Mouse (Mus musculus): ENCODE results near the gene Syn1. TPM values are rescaled to one million over a fixed set of nuclear protein-coding genes. Genes with fewer than 3 reads are reported as not detected.

The Syn1 gene
- total RNA-seq (2021): 100 to 1,000 TPM; 453 to 456 TPM
- long read RNA-seq, experiment 1, transcript Syn1-201 (13 exons, 3,209 nt): minor isoform, 160 of 479 reads
- long read RNA-seq, experiment 1, transcript Syn1-202 (13 exons, 3,261 nt): major isoform, 173 of 479 reads
- long read RNA-seq, experiment 1, partial matches to known transcripts: 125 of 479 reads
- long read RNA-seq, experiment 1, other reads (novel, unspliced or antisense): 21 of 479 reads
- long read RNA-seq, experiment 2, transcript Syn1-202 (13 exons, 3,261 nt): major isoform, 220 of 589 reads
- long read RNA-seq, experiment 2, transcript Syn1-201 (13 exons, 3,209 nt): minor isoform, 192 of 589 reads
- long read RNA-seq, experiment 2, partial matches to known transcripts: 164 of 589 reads
- long read RNA-seq, experiment 2, other reads (novel, unspliced or antisense): 13 of 589 reads

DNA sequence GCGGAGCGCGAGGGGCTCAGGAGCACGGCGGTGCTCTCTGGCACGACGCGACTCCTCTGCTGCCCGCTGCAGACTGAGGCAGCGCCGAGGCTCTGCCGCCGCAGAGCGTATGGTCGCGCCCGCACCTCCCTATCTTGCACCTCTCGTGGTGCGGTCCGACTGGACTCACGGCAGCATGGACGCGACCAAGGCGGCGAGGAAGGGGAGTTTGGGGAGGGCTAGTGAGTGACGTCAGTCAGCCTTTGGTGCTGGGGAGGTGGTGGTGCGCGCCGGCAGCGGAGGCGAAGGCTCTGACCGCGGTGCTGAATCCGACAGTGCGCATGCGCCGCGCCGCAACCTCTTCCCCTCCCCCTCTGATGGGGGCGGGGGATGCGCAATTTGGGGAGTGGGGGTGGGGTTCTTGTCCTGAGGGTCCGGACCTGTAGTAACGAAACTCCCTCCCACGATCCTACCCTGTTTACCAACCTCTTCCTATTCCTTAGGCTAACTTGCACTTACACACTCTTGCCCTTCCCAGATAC is at the start of gene Syn1:
Syn1 (minus strand) TSS at position 161 of the 521 bp plus-strand sequence.
- TF ChIP-seq CTCF (conservative IDR thresholded peaks at IDR 0.05): no peak

GRCm38 (mm10) chrX:20961477-20962378 is 40.9 kb upstream of the Syn1 start, which contains the start of gene Uxt:
Gene Uxt, minus strand, starts transcription at chrX:20962017.
- Histone ChIP-seq H3K27ac (peak within 1 kb of the TSS; percentile 85), H3K4me3 (peak within 1 kb of the TSS; percentile 69)
- peak; percentile 56 for TF ChIP-seq CTCF (conservative IDR thresholded peaks at IDR 0.05)
- peak; percentile 87 to 91 for DNase-seq (ENCODE audit: low spot score in 2 of 2)

More for the DNA sequence above, at the start of gene Syn1:
- Histone ChIP-seq H3K27ac (peak within 1 kb of the TSS; percentile 93), H3K4me3 (peak within 1 kb of the TSS; percentile 71)
- DNase-seq (ENCODE audit: low spot score in 2 of 2): peak; percentile 78 to 91

DNA sequence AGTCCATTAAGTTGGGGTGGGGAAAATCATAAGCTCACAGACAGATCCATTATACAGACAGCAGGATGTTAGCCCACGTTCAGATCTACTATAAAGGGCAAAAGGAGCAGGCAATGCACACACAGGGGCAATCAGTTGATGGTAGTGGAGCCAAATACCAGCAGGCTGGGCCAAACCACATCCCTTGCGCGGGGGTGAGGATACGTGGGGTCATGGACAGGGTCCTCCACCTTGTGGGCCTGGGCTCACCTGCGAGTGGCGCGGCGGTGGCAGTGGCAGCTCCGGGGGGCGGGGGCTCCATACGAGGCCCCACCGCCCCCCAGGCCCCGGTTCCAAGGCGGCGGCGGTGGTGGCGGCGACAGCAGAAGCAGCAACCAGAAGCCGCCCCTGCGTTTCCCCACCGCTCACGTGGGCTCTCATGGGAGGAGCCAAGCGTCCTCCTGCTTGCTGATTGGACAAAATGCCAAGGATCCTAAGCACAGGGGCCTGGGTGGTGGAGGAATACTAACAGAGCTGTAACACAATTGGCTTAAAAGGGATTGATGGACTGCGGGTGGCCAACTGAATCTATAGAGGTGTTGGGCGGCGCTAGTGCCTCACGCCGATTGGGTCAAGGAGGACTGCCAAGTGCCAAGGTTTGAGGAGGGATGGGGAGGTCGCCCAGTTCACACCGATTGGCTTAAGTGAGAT is 29.5 kb upstream of the Syn1 start, which contains the start of gene Elk1:
Elk1 (minus strand) TSS at position 418 of the 690 bp plus-strand sequence.
- TF ChIP-seq CTCF (conservative IDR thresholded peaks at IDR 0.05): no peak
- peak; percentile 78 to 90 for DNase-seq (ENCODE audit: low spot score in 2 of 2)
- peak within 1 kb of the TSS; percentile 63 for H3K4me3 ChIP-seq
- peak within 1 kb of the TSS; percentile 90 for H3K27ac ChIP-seq

GRCm38 (mm10) chrX:20946055-20946454 is 25.3 kb upstream of the Syn1 start:
- Histone ChIP-seq H3K27ac (peak overlapping the region; percentile 72), H3K4me3 (no peak overlapping the region)
- peak; percentile 55 to 58 for DNase-seq (ENCODE audit: low spot score in 2 of 2)
- TF ChIP-seq CTCF (conservative IDR thresholded peaks at IDR 0.05): peak; percentile 77

DNA sequence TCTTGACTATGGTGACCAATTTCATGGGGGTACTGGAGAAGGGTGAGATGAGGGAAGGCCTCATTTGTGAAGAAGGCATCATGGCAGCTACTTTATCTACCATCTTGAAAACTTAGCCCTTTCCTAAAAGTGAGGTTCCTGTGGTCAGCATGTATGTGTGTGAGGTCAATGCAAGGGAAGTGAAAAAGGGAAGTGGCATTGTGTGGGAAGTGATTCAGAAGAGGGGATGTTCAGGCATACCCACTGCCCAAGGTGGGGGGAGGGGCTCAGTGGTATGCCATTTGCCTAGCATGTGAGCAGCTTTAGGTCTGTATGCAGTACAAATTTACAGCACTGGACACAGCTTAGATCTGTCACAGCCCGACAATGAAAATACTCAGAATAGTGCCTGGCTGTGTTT is 11.2 kb upstream of the Syn1 start:
- no peak for TF ChIP-seq CTCF (conservative IDR thresholded peaks at IDR 0.05)
- no peak for DNase-seq (ENCODE audit: low spot score in 2 of 2)
- no peak overlapping the region for H3K27ac ChIP-seq
- no peak overlapping the region for H3K4me3 ChIP-seq

GRCm38 (mm10) chrX:20931364-20931763 is 10.6 kb upstream of the Syn1 start, which contains the start of gene Cfp:
Gene Cfp, minus strand, starts transcription at chrX:20931555.
- no peak for DNase-seq (ENCODE audit: low spot score in 2 of 2)
- H3K4me3 ChIP-seq: no peak within 1 kb of the TSS
- no peak within 1 kb of the TSS for H3K27ac ChIP-seq
- TF ChIP-seq CTCF (conservative IDR thresholded peaks at IDR 0.05): no peak

DNA sequence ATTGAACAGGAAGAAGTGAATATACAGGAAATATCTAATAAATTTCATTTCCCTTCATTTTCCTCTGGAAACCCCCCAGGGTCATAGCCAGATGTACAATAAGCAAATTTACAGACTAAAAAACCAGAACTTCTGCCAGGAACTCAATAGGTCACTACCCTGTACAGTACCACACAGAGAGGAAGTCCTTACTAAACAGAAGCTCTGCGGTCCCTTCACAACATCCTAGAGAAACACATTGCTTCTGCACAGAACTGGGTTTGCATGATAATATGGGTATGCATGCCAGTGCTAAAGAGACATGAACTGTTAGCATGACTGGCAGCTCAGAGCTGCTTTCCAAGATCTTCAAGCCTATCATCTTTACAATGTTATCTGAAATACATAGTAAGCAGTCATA is 9.1 kb upstream of the Syn1 start:
- Histone ChIP-seq H3K4me3 (no peak overlapping the region), H3K27ac (no peak overlapping the region)
- no peak for DNase-seq (ENCODE audit: low spot score in 2 of 2)
- no peak for TF ChIP-seq CTCF (conservative IDR thresholded peaks at IDR 0.05)

DNA sequence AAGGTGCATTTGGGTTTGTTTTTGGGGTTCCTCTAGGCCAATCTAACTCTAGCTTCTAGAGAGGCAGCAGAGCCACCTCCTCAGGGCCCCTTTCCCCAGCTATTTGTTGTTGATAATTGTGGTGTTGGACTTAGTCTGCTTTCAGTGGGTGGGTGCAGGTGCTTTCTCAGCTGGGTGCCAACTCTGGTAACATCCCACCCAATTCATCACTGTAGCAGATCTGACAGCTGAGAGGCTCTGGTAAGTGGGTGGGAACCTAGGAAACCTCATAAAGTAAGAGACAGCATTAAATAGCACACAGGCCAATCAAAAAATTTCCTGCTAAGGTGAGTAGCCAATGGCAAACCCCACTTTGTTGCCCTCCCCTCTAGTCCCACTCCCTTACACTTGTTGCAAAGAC is 4.2 kb upstream of the Syn1 start:
- no peak for TF ChIP-seq CTCF (conservative IDR thresholded peaks at IDR 0.05)
- DNase-seq (ENCODE audit: low spot score in 2 of 2): no peak

GRCm38 (mm10) chrX:20923506-20923905 is 2.7 kb upstream of the Syn1 start:
- TF ChIP-seq CTCF (conservative IDR thresholded peaks at IDR 0.05): no peak
- no peak for DNase-seq (ENCODE audit: low spot score in 2 of 2)
- no peak overlapping the region for H3K27ac ChIP-seq
- H3K4me3 ChIP-seq: no peak overlapping the region

More for the DNA sequence above, 4.2 kb upstream of the Syn1 start:
- H3K27ac ChIP-seq: no peak overlapping the region; the same call in 1 of the 2 replicates
- H3K4me3 ChIP-seq: no peak overlapping the region

- peak overlapping the region; percentile 93 for H3K27ac ChIP-seq
- DNase-seq (ENCODE audit: low spot score in 2 of 2): no peak
- peak overlapping the region; percentile 71 for H3K4me3 ChIP-seq
- no peak for TF ChIP-seq CTCF (conservative IDR thresholded peaks at IDR 0.05)
These were observed 562 bp upstream of the Syn1 start for GRCm38 (mm10) chrX:20921366-20921765.

DNA sequence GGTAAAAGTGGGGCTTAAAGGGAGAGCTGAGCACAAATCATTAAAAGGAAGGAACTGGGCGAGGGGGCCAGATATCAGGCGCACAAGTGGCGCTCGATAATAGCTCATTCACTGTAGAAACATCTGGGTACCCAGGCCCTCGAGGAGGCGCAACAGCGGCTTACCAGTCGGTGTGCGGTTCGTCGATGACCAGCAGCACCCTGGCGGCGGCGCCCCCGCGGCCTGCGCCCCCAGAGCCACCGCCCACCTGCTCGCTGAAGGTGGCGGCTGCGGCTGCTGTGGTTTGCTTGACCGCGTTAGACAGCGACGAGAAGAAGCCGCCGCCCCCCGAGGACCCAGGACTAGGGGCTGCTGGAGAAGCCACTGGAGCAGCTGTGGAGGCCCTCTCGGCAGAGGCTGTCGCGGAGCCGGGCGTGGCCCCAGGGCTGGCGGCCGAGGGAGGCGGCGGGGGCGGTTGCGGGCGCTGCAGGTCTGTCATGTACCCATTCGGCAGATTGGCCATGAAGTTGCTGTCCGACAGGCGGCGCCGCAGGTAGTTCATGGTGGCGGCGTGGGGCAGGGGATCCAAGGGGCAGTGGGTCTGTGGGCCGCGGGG is 458 bp downstream of the Syn1 start:
- H3K27ac ChIP-seq: peak overlapping the region; percentile 93
- H3K4me3 ChIP-seq: peak overlapping the region; percentile 71
- no peak for DNase-seq (ENCODE audit: low spot score in 2 of 2)
- TF ChIP-seq CTCF (conservative IDR thresholded peaks at IDR 0.05): peak; percentile 37; the same call in 1 of the 2 replicates

DNA sequence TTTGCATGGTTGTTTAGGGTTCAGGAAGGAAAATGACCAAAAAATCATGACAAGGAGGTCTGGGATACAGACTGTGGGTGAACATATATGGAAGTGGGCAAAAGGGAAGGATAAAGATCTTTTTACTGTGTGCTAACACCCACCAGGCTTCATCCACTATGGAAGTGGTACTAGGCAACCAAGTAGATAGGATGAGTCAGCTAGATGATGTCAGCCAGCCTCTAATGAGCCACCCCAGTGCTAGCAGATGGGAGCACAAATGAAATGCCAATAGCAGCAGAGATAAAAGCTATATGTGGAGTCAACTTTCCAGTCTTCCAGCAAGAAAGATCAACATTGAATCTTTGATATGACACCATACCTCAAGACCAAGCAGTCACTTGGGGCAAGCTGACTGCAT is 5.7 kb downstream of the Syn1 start:
- Histone ChIP-seq H3K4me3 (no peak overlapping the region; the same call in 1 of the 2 replicates), H3K27ac (no peak overlapping the region)
- TF ChIP-seq CTCF (conservative IDR thresholded peaks at IDR 0.05): no peak
- peak in 1 of 2 experiments; percentile 52 for DNase-seq (ENCODE audit: low spot score in 2 of 2)
